Mouse (Mus musculus): ENCODE measurements around the gene Glb1. TPM values are rescaled to one million over a fixed set of nuclear protein-coding genes. Genes with fewer than 3 reads are reported as not detected.

Glb1 gene
- polyA plus RNA-seq, 1 experiment from 2014 or later = 26.9 TPM

- peak; percentile 12 for ATAC-seq (ENCODE audit: low read depth)
- H3K4me1 ChIP-seq (replicated peaks) = peaks cover 13% of the 10 kb centered on the region
- peak overlapping the region; percentile 80 for H3K9ac ChIP-seq
- H3K4me2 ChIP-seq = peak overlapping the region; percentile 80
- WGBS = 4% methylated on average over 16 of the region's 16 CpGs
- H3K36me3 ChIP-seq = peaks cover 28% of the 10 kb centered on the region
- H3K27ac ChIP-seq (replicated peaks) = peak overlapping the region; percentile 92
- peaks cover 15% of the 10 kb centered on the region for H3K9me3 ChIP-seq
- peak overlapping the region; percentile 86 for H3K4me3 ChIP-seq
- H3K27me3 ChIP-seq = 0 out of 2 replicates have a peak, but pooled peaks cover 3% of the 10 kb centered on the region
These were observed 807 bp downstream of the Glb1 start for GRCm38 (mm10) chr9:114401685-114402080.

GRCm38 (mm10) chr9:114407676-114408075 lies 6.8 kb downstream of the Glb1 start:
- Histone ChIP-seq H3K9ac (no peak overlapping the region), H3K27me3 (no peaks in the 10 kb centered on the region), H3K4me2 (no peak overlapping the region), H3K4me3 (no peak overlapping the region), H3K9me3 (peaks cover 15% of the 10 kb centered on the region), H3K36me3 (peaks cover 72% of the 10 kb centered on the region), H3K27ac (replicated peaks) (no peak overlapping the region), H3K4me1 (replicated peaks) (no peaks in the 10 kb centered on the region)
- WGBS = 86% methylated on average over 2 of the region's 2 CpGs
- ATAC-seq (ENCODE audit: low read depth) = no peak

DNA sequence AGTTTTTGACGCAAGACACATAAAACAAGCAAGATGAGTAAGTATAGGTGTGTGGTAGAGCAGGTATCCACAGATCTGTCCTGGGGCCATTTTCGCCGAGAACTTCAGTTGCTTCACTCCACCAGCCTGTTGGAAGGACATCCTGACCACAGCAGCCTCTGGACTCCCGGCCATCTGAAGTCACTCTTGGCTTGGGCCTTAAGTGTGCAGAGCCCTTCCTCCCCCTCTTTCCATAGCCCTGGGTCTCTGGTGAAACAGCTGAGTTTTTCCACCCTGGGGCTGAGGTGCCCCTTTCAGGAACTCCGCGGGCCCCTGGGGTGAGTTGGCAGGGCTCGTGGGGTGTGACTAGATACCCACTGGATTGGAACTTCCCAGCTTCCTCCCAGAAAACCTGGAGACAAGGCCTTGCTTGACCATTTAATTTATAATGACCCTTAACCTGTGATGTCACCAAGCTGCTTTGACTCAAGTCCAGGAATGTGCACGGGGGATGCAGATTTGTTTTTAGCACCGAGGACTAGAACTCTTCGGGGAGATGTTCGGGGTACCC lies 9.5 kb downstream of the Glb1 start:
- Histone ChIP-seq H3K9ac (no peak overlapping the region), H3K27ac (replicated peaks) (no peak overlapping the region), H3K4me2 (no peak overlapping the region), H3K9me3 (peaks cover 5% of the 10 kb centered on the region; the same call in 1 of the 2 replicates), H3K4me3 (no peak overlapping the region), H3K27me3 (no peaks in the 10 kb centered on the region), H3K4me1 (replicated peaks) (no peaks in the 10 kb centered on the region), H3K36me3 (peaks cover 57% of the 10 kb centered on the region)
- 94% methylated on average over 11 of the region's 11 CpGs for WGBS
- ATAC-seq (ENCODE audit: low read depth) = no peak

DNA sequence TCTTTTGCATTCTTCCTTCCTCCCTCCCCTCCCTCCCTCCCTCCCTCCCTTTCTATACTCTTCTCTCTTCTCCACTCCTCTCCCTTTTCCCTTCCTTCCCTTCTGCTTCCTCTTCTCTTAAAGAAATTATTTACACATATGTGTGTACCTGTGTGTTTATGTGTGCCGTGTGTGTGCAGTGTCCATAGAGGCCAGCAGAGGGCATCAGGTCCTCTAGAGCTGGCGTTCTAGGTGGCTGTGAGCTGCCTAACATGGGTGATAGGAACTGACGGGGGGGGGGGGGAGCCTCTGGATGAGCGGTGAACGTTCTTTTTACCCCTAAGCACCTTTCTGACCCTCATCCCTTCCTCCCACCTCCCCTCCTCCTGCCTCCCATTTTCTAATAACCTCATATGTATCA lies 10.4 kb downstream of the Glb1 start:
- H3K36me3 ChIP-seq = peaks cover 48% of the 10 kb centered on the region
- no peak overlapping the region for H3K4me3 ChIP-seq
- no peak overlapping the region for H3K9ac ChIP-seq
- no peaks in the 10 kb centered on the region for H3K27me3 ChIP-seq
- no peak for ATAC-seq (ENCODE audit: low read depth)
- no peaks in the 10 kb centered on the region for H3K9me3 ChIP-seq
- H3K4me1 ChIP-seq (replicated peaks) = no peaks in the 10 kb centered on the region
- no peak overlapping the region for H3K27ac ChIP-seq (replicated peaks)
- no peak overlapping the region for H3K4me2 ChIP-seq
- WGBS = 78% methylated on average over 5 of the region's 5 CpGs

DNA sequence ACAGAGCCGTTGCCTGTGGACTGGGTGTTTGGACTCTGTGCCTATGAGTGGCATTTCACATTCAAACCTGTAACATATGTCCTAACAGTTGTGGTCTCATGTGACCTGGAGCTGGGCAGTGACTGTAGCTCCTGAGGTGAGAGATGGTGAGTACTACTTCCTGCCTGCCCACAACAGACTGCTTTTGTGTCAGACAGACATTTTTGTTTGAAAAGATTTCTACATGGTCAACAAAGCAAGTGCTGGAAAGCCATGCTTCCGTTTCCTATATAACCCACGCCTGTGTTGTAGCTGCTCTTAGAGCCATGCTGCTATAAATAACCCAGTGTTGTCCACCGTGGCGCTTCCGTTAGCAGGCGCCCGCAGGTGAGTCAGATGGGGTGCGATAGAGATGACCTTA lies 11.5 kb downstream of the Glb1 start:
- H3K27me3 ChIP-seq = no peaks in the 10 kb centered on the region
- H3K9ac ChIP-seq = no peak overlapping the region
- H3K27ac ChIP-seq (replicated peaks) = no peak overlapping the region
- no peak for ATAC-seq (ENCODE audit: low read depth)
- H3K36me3 ChIP-seq = peaks cover 43% of the 10 kb centered on the region
- H3K9me3 ChIP-seq = no peaks in the 10 kb centered on the region
- no peaks in the 10 kb centered on the region for H3K4me1 ChIP-seq (replicated peaks)
- no peak overlapping the region for H3K4me2 ChIP-seq
- 91% methylated on average over 9 of the region's 9 CpGs for WGBS
- no peak overlapping the region for H3K4me3 ChIP-seq

GRCm38 (mm10) chr9:114413866-114414265 lies 13.0 kb downstream of the Glb1 start:
- Histone ChIP-seq H3K27ac (replicated peaks) (no peak overlapping the region), H3K9me3 (no peaks in the 10 kb centered on the region)
- no peak for ATAC-seq (ENCODE audit: low read depth)

GRCm38 (mm10) chr9:114415701-114416100 lies 14.8 kb downstream of the Glb1 start:
- Histone ChIP-seq H3K27me3 (no peaks in the 10 kb centered on the region), H3K4me2 (no peak overlapping the region), H3K4me1 (replicated peaks) (no peaks in the 10 kb centered on the region), H3K9me3 (no peaks in the 10 kb centered on the region), H3K9ac (no peak overlapping the region), H3K27ac (replicated peaks) (no peak overlapping the region), H3K36me3 (peaks cover 15% of the 10 kb centered on the region), H3K4me3 (no peak overlapping the region)
- 22% methylated on average over 11 of the region's 11 CpGs for WGBS
- ATAC-seq (ENCODE audit: low read depth) = peak; percentile 36; the same call in 1 of the 2 replicates

More at GRCm38 (mm10) chr9:114413866-114414265, 13.0 kb downstream of the Glb1 start:
- H3K9ac ChIP-seq = no peak overlapping the region
- peaks cover 29% of the 10 kb centered on the region for H3K36me3 ChIP-seq
- H3K4me2 ChIP-seq = no peak overlapping the region
- no peak overlapping the region for H3K4me3 ChIP-seq
- no peaks in the 10 kb centered on the region for H3K4me1 ChIP-seq (replicated peaks)
- H3K27me3 ChIP-seq = no peaks in the 10 kb centered on the region
- WGBS = 88% methylated on average over 12 of the region's 12 CpGs

DNA sequence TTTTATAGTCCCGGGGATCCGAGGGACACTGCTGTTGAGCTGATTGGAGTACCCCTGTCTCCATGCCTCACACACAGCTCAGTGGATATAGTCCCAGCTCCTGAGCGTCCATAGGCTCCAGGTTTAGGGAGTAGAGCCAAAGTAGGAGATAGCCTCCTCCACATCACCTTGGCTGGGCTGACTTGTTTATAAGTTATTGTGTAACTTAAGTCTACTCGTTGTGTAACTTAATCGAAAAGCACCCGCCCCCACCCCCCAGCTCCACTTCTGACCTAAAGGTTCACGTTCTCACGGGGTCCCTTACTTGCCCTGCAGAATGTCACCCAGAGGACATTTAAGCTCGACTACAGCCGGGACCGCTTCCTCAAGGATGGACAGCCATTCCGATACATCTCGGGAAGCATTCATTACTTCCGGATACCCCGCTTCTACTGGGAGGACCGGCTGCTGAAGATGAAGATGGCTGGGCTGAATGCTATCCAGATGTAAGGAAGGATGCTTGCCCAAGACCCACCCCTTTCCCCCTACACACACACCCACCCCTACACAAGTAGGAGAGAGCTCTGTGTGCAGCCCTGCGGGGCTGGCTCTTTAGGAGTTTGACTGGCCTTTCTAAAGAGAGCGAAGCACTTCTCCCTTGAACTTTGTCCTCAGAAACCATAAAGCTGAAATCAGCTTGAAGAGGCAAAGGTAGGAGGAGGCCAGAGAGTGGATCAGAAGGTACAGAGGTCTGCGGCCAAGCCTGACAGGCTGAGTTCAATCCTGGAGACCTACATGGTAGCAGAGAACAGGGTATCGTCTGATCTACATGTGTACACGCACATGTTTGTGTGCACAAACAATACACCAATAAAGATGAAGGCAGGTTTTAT lies 16.0 kb downstream of the Glb1 start:
- Histone ChIP-seq H3K9ac (no peak overlapping the region), H3K36me3 (peaks cover 10% of the 10 kb centered on the region), H3K27ac (replicated peaks) (no peak overlapping the region), H3K4me1 (replicated peaks) (no peaks in the 10 kb centered on the region), H3K4me2 (no peak overlapping the region), H3K27me3 (no peaks in the 10 kb centered on the region), H3K4me3 (no peak overlapping the region), H3K9me3 (no peaks in the 10 kb centered on the region)
- no peak for ATAC-seq (ENCODE audit: low read depth)
- 93% methylated on average over 21 of the region's 21 CpGs for WGBS

- no peak overlapping the region for H3K27ac ChIP-seq (replicated peaks)
- H3K4me3 ChIP-seq = no peak overlapping the region
- no peaks in the 10 kb centered on the region for H3K9me3 ChIP-seq
- H3K4me1 ChIP-seq (replicated peaks) = no peaks in the 10 kb centered on the region
- no peak for ATAC-seq (ENCODE audit: low read depth)
- 74% methylated on average over 7 of the region's 7 CpGs for WGBS
- no peaks in the 10 kb centered on the region for H3K27me3 ChIP-seq
- H3K4me2 ChIP-seq = no peak overlapping the region
- H3K9ac ChIP-seq = no peak overlapping the region
- H3K36me3 ChIP-seq = peaks cover 6% of the 10 kb centered on the region; the same call in 1 of the 2 replicates
These were observed 17.3 kb downstream of the Glb1 start for GRCm38 (mm10) chr9:114418187-114418586.

GRCm38 (mm10) chr9:114420443-114420842 lies 19.6 kb downstream of the Glb1 start:
- peaks cover 4% of the 10 kb centered on the region for H3K9me3 ChIP-seq
- H3K36me3 ChIP-seq = peaks cover 12% of the 10 kb centered on the region
- H3K4me2 ChIP-seq = no peak overlapping the region
- WGBS = 91% methylated on average over 8 of the region's 8 CpGs
- H3K4me1 ChIP-seq (replicated peaks) = no peaks in the 10 kb centered on the region
- no peak overlapping the region for H3K27ac ChIP-seq (replicated peaks)
- no peak overlapping the region for H3K4me3 ChIP-seq
- ATAC-seq (ENCODE audit: low read depth) = no peak
- no peak overlapping the region for H3K9ac ChIP-seq
- H3K27me3 ChIP-seq = no peaks in the 10 kb centered on the region

DNA sequence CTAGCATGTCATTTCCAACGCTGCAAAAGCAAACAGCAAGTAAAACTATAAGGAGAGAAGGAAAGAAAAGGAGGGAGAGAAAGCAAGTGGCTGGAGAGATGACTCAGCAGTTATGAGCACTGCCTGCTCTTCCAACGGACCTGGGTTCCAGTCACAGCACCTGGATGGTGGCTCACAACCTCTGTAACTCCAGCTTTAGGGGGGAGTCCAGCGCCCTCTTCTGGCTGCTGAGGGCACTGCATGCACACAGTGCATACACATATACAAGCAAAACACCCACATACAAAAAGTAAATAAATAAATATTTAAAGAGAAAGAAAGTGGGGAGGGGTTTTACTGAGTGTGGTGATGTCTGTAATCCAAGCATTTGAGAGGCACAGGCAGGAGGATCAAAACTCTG lies 20.2 kb downstream of the Glb1 start:
- peaks cover 17% of the 10 kb centered on the region for H3K36me3 ChIP-seq
- H3K4me2 ChIP-seq = no peak overlapping the region
- ATAC-seq (ENCODE audit: low read depth) = no peak
- WGBS = 70% methylated on average over 3 of the region's 3 CpGs
- no peaks in the 10 kb centered on the region for H3K27me3 ChIP-seq
- H3K4me1 ChIP-seq (replicated peaks) = no peaks in the 10 kb centered on the region
- no peak overlapping the region for H3K4me3 ChIP-seq
- peaks cover 6% of the 10 kb centered on the region for H3K9me3 ChIP-seq
- H3K9ac ChIP-seq = no peak overlapping the region
- H3K27ac ChIP-seq (replicated peaks) = no peak overlapping the region

- Histone ChIP-seq H3K9ac (no peak overlapping the region), H3K36me3 (peaks cover 17% of the 10 kb centered on the region), H3K4me3 (no peak overlapping the region), H3K4me2 (no peak overlapping the region), H3K4me1 (replicated peaks) (no peaks in the 10 kb centered on the region), H3K27ac (replicated peaks) (no peak overlapping the region), H3K27me3 (no peaks in the 10 kb centered on the region), H3K9me3 (peaks cover 6% of the 10 kb centered on the region)
- 98% methylated on average over 7 of the region's 7 CpGs for WGBS
- ATAC-seq (ENCODE audit: low read depth) = no peak
These were observed 20.9 kb downstream of the Glb1 start for GRCm38 (mm10) chr9:114421797-114422196.
